Mouse (Mus musculus) adrenal gland, adult 8-10 months (tissue): ENCODE measurements at regions not wholly inside any gene's neighbourhood (a gene's known extent, or its start where the extent isn't known, plus 50 kb on each side); places are given as distances from the start of the nearest gene placed in this dataset.
A peak's percentile ranks its signal among the peaks of the same experiment; 100 is the strongest.
"Not testable (repeated sequence)": the region's sequence is repeated elsewhere in the genome, so short reads cannot be mapped to it uniquely, and the experiment has no call there.

ENCODE experiments used
- DNase-seq: peaks from one replicate; pipeline ENCODE4 v3.0.0; 2022

DNA sequence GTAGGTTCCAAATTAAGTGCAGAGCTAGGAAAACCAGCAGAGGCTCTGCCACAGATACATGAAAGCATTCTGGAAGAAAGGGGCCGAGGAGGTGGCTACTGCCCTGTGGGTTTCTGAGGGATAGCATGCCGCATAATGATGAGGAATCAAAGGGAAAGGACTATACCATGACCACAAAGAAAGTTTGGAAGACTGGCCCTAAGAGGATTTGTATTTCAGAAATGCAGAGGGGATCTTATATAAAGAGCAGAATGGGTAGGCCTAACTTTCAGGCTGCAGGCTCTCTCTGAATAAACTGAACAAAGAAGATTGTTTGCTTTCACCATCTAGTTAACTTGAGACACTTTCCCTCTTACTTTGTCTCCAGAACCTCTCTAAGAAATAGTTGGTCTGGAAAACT is 777.9 kb downstream of the Basp1 start:
- no peak for DNase-seq

GRCm38 (mm10) chr15:24596242-24596641 is 817.3 kb downstream of the Basp1 start:
- DNase-seq, result no peak

GRCm38 (mm10) chr15:24588943-24589342 is 824.6 kb downstream of the Basp1 start:
- DNase-seq, result peak; percentile 4

DNA sequence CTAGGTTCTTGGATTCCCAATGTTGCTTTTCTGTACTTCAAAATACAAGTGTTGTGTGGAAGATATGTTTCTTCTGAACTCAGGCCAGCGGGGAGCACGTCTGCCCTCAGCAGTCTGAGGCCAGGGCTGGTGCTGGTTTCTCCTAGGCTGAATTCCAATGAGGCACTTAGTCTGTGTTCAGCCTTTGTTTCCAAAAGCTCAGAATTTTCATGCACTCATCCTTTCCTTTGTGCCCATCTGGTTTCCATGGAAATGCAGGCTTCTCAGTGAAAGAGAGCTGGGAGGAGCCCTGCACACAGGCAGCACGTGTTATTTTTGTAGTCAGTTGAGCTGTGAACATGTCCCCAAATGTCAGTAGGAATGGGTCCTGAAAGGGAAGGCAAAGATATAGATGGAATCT is 846.6 kb downstream of the Basp1 start:
- no peak for DNase-seq

DNA sequence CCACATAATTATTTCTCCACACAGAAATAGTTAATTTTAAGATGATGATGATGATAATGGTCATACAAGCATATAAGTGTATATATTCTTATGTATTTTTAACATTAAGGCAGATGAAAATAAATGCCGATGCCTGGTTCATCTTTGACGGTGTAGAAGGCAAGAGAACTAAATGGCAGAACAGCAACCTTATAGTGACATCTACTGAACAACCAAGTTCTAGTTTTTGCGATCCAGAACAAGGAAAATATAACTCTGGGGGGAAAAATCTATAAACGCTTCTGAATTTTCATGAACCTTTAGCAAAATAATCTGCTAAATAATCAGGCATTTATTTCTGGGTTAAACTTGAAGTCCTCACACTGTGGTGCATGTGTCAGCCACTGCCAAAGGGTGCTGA is 856.8 kb downstream of the Basp1 start:
- DNase-seq, result no peak

- DNase-seq, result no peak
These were observed 863.5 kb downstream of the Basp1 start for GRCm38 (mm10) chr15:24550108-24550507.

DNA sequence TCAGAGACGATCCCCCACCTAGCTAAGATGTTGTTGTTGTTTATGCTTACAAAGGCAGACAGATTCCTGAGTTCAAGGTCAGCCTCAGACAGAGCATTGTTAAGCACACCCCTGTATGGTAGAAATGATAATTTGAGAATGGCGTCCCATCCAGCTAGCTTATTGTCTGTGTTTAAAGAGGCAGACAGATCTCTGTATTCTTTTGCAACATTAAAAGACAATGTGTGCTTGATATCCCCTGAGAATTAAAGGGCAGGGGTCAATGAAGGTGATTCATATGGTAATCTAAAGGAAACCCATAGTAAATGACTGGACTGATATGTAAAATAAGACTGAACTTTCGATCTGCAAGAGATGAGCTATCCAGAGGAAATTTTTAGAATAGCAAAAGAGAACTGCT is 883.5 kb downstream of the Basp1 start:
- DNase-seq, result no peak

- DNase-seq, result no peak
These were observed 886.2 kb downstream of the Basp1 start for GRCm38 (mm10) chr15:24527379-24527778.

GRCm38 (mm10) chr15:24513926-24514325 is 899.6 kb downstream of the Basp1 start:
- no peak for DNase-seq

DNA sequence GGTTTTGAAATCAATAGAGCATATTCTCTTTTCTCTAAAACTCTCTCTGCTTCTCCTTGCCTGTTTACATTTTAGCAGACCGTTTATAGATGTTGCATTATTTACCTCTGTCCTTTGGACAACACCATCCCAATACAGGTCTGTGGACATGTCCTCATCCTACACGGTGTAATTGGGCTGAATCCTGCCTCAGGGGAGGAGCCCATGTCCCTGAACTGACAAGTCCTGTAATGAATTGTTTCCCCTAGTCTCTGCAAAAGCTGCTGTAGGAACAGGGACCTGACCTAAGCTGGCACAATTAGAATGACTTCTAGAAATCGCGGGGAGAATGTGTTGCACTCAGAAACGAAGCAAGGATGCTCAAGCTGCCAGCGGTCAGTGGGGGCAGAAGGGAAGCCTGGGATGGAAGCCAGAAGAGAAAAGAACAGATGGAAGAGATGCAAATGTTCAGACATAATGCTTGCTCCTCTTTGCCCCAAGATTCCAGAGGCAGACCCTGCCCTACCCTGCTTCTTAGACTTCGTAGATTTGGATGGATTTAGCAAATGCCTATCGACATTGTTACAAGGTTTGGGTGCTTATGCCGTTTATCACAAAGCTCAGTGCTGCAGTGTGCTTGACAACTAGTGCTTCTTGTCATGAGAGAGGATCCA is 911.5 kb downstream of the Basp1 start:
- DNase-seq, result no peak

GRCm38 (mm10) chr15:24486235-24486634 is 927.3 kb downstream of the Basp1 start:
- DNase-seq, result no peak

DNA sequence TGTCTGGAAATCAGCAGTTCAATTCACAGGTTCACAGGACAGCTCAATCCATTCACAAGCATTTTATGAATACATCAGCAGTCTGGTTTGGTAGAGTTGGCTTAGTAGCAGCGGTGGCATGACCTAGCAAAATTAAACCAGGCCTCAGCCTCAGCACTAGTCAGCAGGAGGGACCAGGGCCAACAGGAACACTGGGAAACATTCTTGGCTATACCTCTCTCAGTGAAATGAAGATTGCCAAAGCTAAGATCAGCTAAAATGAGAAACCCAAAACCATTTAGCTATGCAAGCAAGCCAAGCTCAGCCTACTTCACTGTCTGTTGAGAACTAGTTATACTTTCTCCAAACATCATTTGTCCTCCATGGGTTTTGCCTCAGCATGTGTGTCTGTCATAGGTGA is 945.3 kb downstream of the Basp1 start:
- no peak for DNase-seq

- DNase-seq, result no peak
These were observed 955.8 kb downstream of the Basp1 start for GRCm38 (mm10) chr15:24457726-24458125.

DNA sequence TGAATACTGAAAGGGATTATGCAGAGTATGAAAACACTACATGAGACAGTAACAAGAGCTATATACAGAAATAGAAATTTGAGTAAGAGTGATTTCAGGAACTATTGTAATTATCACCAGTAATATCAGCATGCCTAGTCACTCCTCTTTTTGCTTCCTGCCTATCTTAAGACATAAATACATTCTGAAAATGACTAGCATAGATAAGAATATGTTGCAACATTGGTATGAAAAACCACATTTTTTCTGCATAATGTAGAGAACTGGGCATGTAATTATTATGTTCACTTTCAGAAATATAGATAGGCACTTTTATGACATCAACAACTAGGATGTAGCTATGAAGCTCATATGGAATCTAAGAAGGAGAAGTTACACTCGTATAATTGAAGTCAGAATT is 980.5 kb downstream of the Basp1 start:
- DNase-seq, result no peak

GRCm38 (mm10) chr15:24429154-24429553 is 984.4 kb downstream of the Basp1 start:
- DNase-seq, result no peak

GRCm38 (mm10) chr15:24422333-24422942 is 991.1 kb downstream of the Basp1 start:
- no peak for DNase-seq

DNA sequence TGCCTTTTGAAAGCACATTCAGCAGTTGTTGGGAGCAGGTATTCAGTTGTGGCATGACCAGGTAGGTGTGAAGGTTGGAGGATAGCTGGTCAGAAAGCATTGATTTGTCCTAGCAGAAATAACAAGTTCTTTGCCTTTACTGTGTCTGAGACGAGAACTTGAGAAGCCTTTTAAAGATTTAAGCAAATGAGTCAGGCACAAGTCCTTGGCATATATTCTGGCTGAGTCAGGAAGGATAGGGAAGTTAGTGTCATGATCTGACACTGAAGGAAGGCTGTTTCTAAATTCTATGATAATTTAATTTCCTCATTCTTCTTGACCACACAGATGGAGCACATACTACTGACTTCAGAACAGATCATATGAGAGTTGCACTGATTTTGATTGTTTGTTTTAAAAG is 993.8 kb downstream of the Basp1 start:
- DNase-seq, result no peak

DNA sequence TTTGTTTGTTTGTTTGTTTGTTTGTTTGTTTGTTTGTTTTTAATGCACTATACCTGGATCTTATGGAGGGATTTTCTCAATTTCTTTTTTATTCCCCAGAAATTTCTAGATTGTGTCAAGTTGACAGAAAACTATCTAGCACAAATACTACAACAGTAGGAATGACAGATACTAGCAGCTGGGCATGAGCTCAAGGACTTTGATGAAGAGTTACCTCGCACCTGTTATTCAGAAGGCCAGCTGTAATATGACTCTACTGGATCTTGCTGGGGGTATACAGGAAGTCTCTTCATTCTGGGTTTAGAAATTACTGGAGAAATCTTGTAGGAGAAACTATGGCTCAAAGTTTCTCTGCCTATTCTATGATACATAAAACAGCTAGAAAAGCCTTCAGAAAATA is 994.4 kb downstream of the Basp1 start:
- no peak for DNase-seq

- DNase-seq, result no peak
These were observed 1005.9 kb downstream of the Basp1 start for GRCm38 (mm10) chr15:24407691-24408090.

- no peak for DNase-seq
These were observed 1008.3 kb downstream of the Basp1 start for GRCm38 (mm10) chr15:24405305-24405704.

- no peak for DNase-seq
These were observed 1013.5 kb downstream of the Basp1 start for GRCm38 (mm10) chr15:24400088-24400487.

GRCm38 (mm10) chr15:24358398-24358797 is 1055.2 kb downstream of the Basp1 start:
- no peak for DNase-seq

DNA sequence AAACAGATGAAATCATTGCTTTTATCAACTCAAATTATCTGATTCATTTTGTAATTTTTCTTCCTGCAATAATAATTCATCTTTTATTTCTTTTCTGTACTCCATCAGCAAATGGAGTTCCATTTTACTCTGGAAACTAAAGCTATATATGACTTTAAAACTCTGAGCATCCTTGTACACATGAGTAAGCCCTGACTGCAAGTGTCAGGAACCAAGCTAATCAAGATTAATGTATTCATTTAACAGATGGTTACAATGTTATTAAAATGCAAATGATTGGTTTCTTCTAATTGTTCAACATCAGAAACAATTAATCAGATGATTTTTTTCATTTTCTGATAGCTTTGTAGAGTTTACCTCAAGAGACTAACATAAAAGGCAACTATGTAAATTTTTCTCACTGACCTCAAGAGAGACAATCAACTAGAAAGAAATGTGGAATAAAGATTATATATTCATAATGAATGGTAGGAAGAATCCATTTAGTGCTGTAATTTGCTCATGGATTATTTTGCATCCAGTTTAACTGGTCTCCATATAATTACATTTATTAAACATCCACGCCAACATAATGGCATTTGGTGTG is 1064.5 kb downstream of the Basp1 start:
- DNase-seq, result no peak

DNA sequence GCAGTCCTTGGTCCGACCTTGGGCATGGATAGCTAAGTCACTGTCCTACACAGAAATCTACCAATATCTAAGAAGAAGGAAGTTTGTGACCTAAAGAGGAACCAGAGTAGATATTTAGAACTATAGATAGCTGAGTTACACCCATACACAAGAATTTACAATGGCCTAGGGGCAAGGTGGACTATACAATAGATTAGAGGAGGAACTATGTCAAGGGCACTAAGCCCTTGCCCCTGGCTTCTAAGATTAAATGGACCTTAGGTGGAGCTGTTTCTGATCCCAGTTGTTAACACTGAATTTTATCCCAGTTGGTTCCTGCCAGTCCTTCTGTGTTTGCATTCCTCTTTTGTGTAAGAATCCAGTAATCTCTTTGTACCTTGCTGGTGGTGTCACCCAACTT is 1077.7 kb downstream of the Basp1 start:
- DNase-seq, result not testable (repeated sequence)
